Mouse (Mus musculus) granulocyte monocyte progenitor cell, adult 5-6 weeks (primary cell): ENCODE results near the gene Hist1h1c. TPM values are rescaled to one million over a fixed set of nuclear protein-coding genes. Genes with fewer than 3 reads are reported as not detected.

Experiments used
- ATAC-seq: replicated peaks from 2 replicates; pipeline ENCODE4 v1.8.0; 2016; ENCODE audit warnings: mild to moderate bottlenecking, moderate TSS enrichment, inconsistent platforms; ENCODE audit not compliant: poor library complexity, severe bottlenecking
- total RNA-seq, 2 experiments: library from RNA; stranded (forward) in 1 of 2; stranded (reverse) in 1 of 2; fragments of 200-712, 200-1000 nt in 1 of 2; fragments of >200 nt in 1 of 2; fragmentation: Nextera tagmentation in 1 of 2; gene quantifications; 2 replicates each; pipeline ENCODE4 v1.2.3; 2014 to 2017

Hist1h1c gene
- total RNA-seq, 2 experiments from 2014 or later = 61.8 to 737 TPM

- ATAC-seq = peak; percentile 41
Observed at GRCm38 (mm10) chr13:23710374-23711089, 28.1 kb upstream of the Hist1h1c start, which contains the start of gene Hfe. TSS of gene Hfe (minus strand) at chr13:23710854.

GRCm38 (mm10) chr13:23716261-23717042 lies 22.2 kb upstream of the Hist1h1c start:
- ATAC-seq = peak; percentile 57

- ATAC-seq = no peak
Observed at GRCm38 (mm10) chr13:23717176-23717575, 21.4 kb upstream of the Hist1h1c start.

GRCm38 (mm10) chr13:23717593-23718245 lies 20.9 kb upstream of the Hist1h1c start:
- ATAC-seq = 0 out of 2 replicates have a peak, but pooled peaks have one; percentile 41

- ATAC-seq = no peak
Observed at GRCm38 (mm10) chr13:23724239-23724638, 14.4 kb upstream of the Hist1h1c start.

GRCm38 (mm10) chr13:23725213-23725612 lies 13.4 kb upstream of the Hist1h1c start:
- no peak for ATAC-seq

GRCm38 (mm10) chr13:23728472-23729191 lies 10.0 kb upstream of the Hist1h1c start:
- peak; percentile 34 for ATAC-seq

- ATAC-seq = peak; percentile 76
Observed at GRCm38 (mm10) chr13:23729192-23729525, 9.4 kb upstream of the Hist1h1c start.

GRCm38 (mm10) chr13:23729706-23730105 lies 8.9 kb upstream of the Hist1h1c start:
- no peak for ATAC-seq

GRCm38 (mm10) chr13:23730479-23730878 lies 8.1 kb upstream of the Hist1h1c start:
- ATAC-seq = no peak

- peak; percentile 66; the same call in 1 of the 2 replicates for ATAC-seq
Observed at GRCm38 (mm10) chr13:23732156-23732804, 6.3 kb upstream of the Hist1h1c start.

- no peak for ATAC-seq
Observed at GRCm38 (mm10) chr13:23737091-23737490, 1.5 kb upstream of the Hist1h1c start.

- no peak for ATAC-seq
Observed at GRCm38 (mm10) chr13:23738041-23738440, 567 bp upstream of the Hist1h1c start.

- peak; percentile 72 for ATAC-seq
Observed at GRCm38 (mm10) chr13:23739069-23739921, 687 bp downstream of the Hist1h1c start.

- no peak for ATAC-seq
Observed at GRCm38 (mm10) chr13:23739922-23740252, 1.3 kb downstream of the Hist1h1c start.

GRCm38 (mm10) chr13:23740256-23740840 lies 1.7 kb downstream of the Hist1h1c start:
- no peak for ATAC-seq

GRCm38 (mm10) chr13:23740910-23741309 lies 2.3 kb downstream of the Hist1h1c start:
- ATAC-seq = no peak

GRCm38 (mm10) chr13:23742007-23742406 lies 3.4 kb downstream of the Hist1h1c start:
- no peak for ATAC-seq

- ATAC-seq = no peak
Observed at GRCm38 (mm10) chr13:23743215-23743614, 4.6 kb downstream of the Hist1h1c start.
